Mouse (Mus musculus) spleen, adult 2 months (tissue): ENCODE data around the gene Cntnap2.

ENCODE experiments used
- CTCF ChIP-seq: fragments of 200-500 bp; IDR thresholded peaks from 2 replicates; pipeline ENCODE4 v1.5.1; 2011; ENCODE audit warnings: mild to moderate bottlenecking, inconsistent platforms; ENCODE audit not compliant: insufficient read depth, insufficient read length, insufficient replicate concordance; ENCODE audit errors: extremely low read depth
- POLR2A ChIP-seq: fragments of 200-500 bp; IDR thresholded peaks from 2 replicates; pipeline ENCODE4 v1.6.1; 2011; ENCODE audit warnings: low read depth, low read length, inconsistent platforms

DNA sequence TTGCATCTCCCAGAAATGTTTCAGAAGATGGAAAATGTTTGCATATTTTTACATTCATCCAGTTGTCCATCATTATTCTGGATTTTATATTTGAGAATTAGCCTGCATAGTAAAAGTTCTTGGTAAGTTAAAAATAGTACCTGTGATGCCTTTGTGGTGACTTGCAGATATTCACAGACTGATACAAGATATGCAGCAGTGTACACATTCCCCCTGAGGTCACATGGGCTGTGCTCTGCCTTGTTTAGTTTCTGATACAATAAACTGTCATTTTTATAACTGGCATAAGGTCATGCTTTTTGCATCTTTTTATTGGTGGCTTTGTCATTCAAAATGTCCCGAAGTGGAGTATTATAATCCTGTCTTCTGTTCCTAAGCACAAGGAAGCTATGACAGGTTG is 2148.9 kb downstream of the Cntnap2 start:
- no peak for TF ChIP-seq CTCF
- no peak for TF ChIP-seq POLR2A
